7 mouse cellular contexts compared by ENCODE assay signal in genomic region chr5:33274085-33274952, GRCm38 (mm10). TPM values are rescaled to one million over a fixed set of nuclear protein-coding genes. Genes with fewer than 3 reads are reported as not detected.
A peak's percentile ranks its signal among the peaks of the same experiment; 100 is the strongest.
DNase-seq lines count a peak whose midpoint lies in the region; ATAC-seq and TF ChIP-seq lines count a peak whose summit lies in the region.

No protein-coding gene starts in this region.

- DNase-seq in adrenal gland, postnatal 25 days = peak; percentile 91
- peak; percentile 94 for DNase-seq in heart, adult 18-20 months
- peak; percentile 95 for DNase-seq in kidney, adult 2 months
- DNase-seq in spleen, adult 2 months (ENCODE audit: low read depth in 1 of 2, low spot score in 2 of 2) = peak; percentile 86

- peak overlapping the region; percentile 87 for H3K4me2 ChIP-seq in embryonic facial prominence, embryonic 12.5 days (replicated peaks)
- peak overlapping the region; percentile 96 for H3K4me2 ChIP-seq in limb, embryonic 12.5 days
- H3K4me2 ChIP-seq in midbrain, embryonic 15.5 days = peak overlapping the region; percentile 89

- peak overlapping the region; percentile 94 for H3K27ac ChIP-seq in embryonic facial prominence, embryonic 12.5 days
- H3K27ac ChIP-seq in kidney, adult 2 months (ENCODE audit: insufficient read depth, low read depth, low read length) = peak overlapping the region; percentile 89
- peak overlapping the region; percentile 94 for H3K27ac ChIP-seq in limb, embryonic 12.5 days
- H3K27ac ChIP-seq in midbrain, embryonic 15.5 days = peak overlapping the region; percentile 100
- H3K27ac ChIP-seq in spleen, adult 2 months (ENCODE audit: insufficient read depth, low read length) = peak overlapping the region; percentile 97

- H3K9me3 ChIP-seq in embryonic facial prominence, embryonic 12.5 days = no peaks in the 10 kb centered on the region
- no peaks in the 10 kb centered on the region for H3K9me3 ChIP-seq in limb, embryonic 12.5 days
- H3K9me3 ChIP-seq in midbrain, embryonic 15.5 days = no peaks in the 10 kb centered on the region

- under 1% methylated on average over 87 of the region's 97 CpGs for WGBS in embryonic facial prominence, embryonic 12.5 days
- WGBS in kidney, adult 2 months = under 1% methylated on average over 87 of the region's 97 CpGs
- WGBS in limb, embryonic 12.5 days = under 1% methylated on average over 90 of the region's 97 CpGs
- under 1% methylated on average over 89 of the region's 97 CpGs for WGBS in midbrain, embryonic 15.5 days
- WGBS in spleen, adult 2 months = under 1% methylated on average over 88 of the region's 97 CpGs

- no peak for TF ChIP-seq CTCF in kidney, adult 2 months (conservative IDR thresholded peaks at IDR 0.05; ENCODE audit: insufficient read depth, insufficient read length, low read depth, low read length)
- no peak for TF ChIP-seq CTCF in spleen, adult 2 months (IDR thresholded peaks at IDR 0.05; ENCODE audit: extremely low read depth, insufficient read depth, insufficient read length, insufficient replicate concordance)

- H3K9ac ChIP-seq in embryonic facial prominence, embryonic 12.5 days = peak overlapping the region; percentile 87
- H3K9ac ChIP-seq in limb, embryonic 12.5 days (replicated peaks) = peak overlapping the region; percentile 93
- H3K9ac ChIP-seq in midbrain, embryonic 15.5 days = peak overlapping the region; percentile 95

- H3K4me3 ChIP-seq in embryonic facial prominence, embryonic 12.5 days = peak overlapping the region; percentile 83
- H3K4me3 ChIP-seq in kidney, adult 2 months (ENCODE audit: insufficient read depth, low read depth, low read length) = peak overlapping the region; percentile 87
- peak overlapping the region; percentile 78 for H3K4me3 ChIP-seq in limb, embryonic 12.5 days (replicated peaks)
- H3K4me3 ChIP-seq in midbrain, embryonic 15.5 days = peak overlapping the region; percentile 66
- peak overlapping the region; percentile 96 for H3K4me3 ChIP-seq in spleen, adult 2 months (ENCODE audit: extremely low read depth, insufficient read depth, insufficient read length)

- H3K27me3 ChIP-seq in embryonic facial prominence, embryonic 12.5 days = no peaks in the 10 kb centered on the region
- H3K27me3 ChIP-seq in kidney, adult 2 months (replicated peaks; ENCODE audit: control insufficient read depth, insufficient read depth, low read length) = no peaks in the 10 kb centered on the region
- no peaks in the 10 kb centered on the region for H3K27me3 ChIP-seq in limb, embryonic 12.5 days
- no peaks in the 10 kb centered on the region for H3K27me3 ChIP-seq in midbrain, embryonic 15.5 days (replicated peaks)
- H3K27me3 ChIP-seq in spleen, adult 2 months (ENCODE audit: control insufficient read depth, insufficient read depth, low read length) = no peaks in the 10 kb centered on the region

- peak; percentile 54 for ATAC-seq in embryonic facial prominence, embryonic 12.5 days (ENCODE audit: insufficient number of reproducible peaks, insufficient read depth, low FRiP score, low TSS enrichment)
- ATAC-seq in limb, embryonic 12.5 days (ENCODE audit: insufficient number of reproducible peaks, insufficient read depth, low FRiP score, low TSS enrichment, low read depth) = peak; percentile 59
- peak; percentile 68 for ATAC-seq in midbrain, embryonic 15.5 days (replicated peaks)

- H3K36me3 ChIP-seq in embryonic facial prominence, embryonic 12.5 days = peaks cover 23% of the 10 kb centered on the region
- H3K36me3 ChIP-seq in kidney, adult 2 months (ENCODE audit: control insufficient read depth, insufficient read depth, low read length) = no peaks in the 10 kb centered on the region
- H3K36me3 ChIP-seq in limb, embryonic 12.5 days = peaks cover 31% of the 10 kb centered on the region
- H3K36me3 ChIP-seq in midbrain, embryonic 15.5 days (replicated peaks) = no peaks in the 10 kb centered on the region
- peaks cover under 1% of the 10 kb centered on the region for H3K36me3 ChIP-seq in spleen, adult 2 months (ENCODE audit: control insufficient read depth, insufficient read depth, low read length)

- peak; percentile 55 for TF ChIP-seq POLR2A in kidney, adult 2 months (IDR thresholded peaks at IDR 0.05; ENCODE audit: low read depth, low read length)
- peak; percentile 27 for TF ChIP-seq POLR2A in spleen, adult 2 months (IDR thresholded peaks at IDR 0.05; ENCODE audit: low read depth, low read length)

- H3K4me1 ChIP-seq in embryonic facial prominence, embryonic 12.5 days = peaks cover 27% of the 10 kb centered on the region
- H3K4me1 ChIP-seq in kidney, adult 2 months (ENCODE audit: control insufficient read depth, insufficient read depth, low read length) = peaks cover 24% of the 10 kb centered on the region
- peaks cover 31% of the 10 kb centered on the region for H3K4me1 ChIP-seq in limb, embryonic 12.5 days (replicated peaks)
- H3K4me1 ChIP-seq in midbrain, embryonic 15.5 days = peaks cover 41% of the 10 kb centered on the region
- H3K4me1 ChIP-seq in spleen, adult 2 months (ENCODE audit: control insufficient read depth, insufficient read depth, insufficient read length) = no peaks in the 10 kb centered on the region; the same call in 1 of the 2 replicates

RNA-seq across cellular contexts. Expression of gene Ctbp1, which starts 0.5 kb away (rescaled TPM):
- 222 and 223 TPM in 2 replicates for total RNA-seq in adrenal gland, postnatal 25 days (2021)
- polyA plus RNA-seq in embryonic facial prominence, embryonic 12.5 days (2016; fragmentation: Nextera tagmentation; extraction: Ambion mirVana) = 418 and 438 TPM in 2 replicates
- total RNA-seq in heart, adult 18-20 months (2021) = 100 to 1,000 TPM; 216 to 232 TPM
- polyA plus RNA-seq in kidney, adult 2 months (2012; rRNA removed) = 209 and 253 TPM in 2 replicates
- polyA plus RNA-seq in limb, embryonic 12.5 days (2016; fragmentation: Nextera tagmentation; extraction: Ambion mirVana) = 427 and 439 TPM in 2 replicates
- 545 and 591 TPM in 2 replicates for polyA plus RNA-seq in midbrain, embryonic 15.5 days (2015; fragmentation: Nextera tagmentation; extraction: Ambion mirVana)
- polyA plus RNA-seq in spleen, adult 2 months (2012; rRNA removed) = 346 and 410 TPM in 2 replicates

RNA-seq across cellular contexts. Expression of gene Spon2, which starts 56.1 kb away (rescaled TPM):
- total RNA-seq in adrenal gland, postnatal 25 days (2021) = 0.39 TPM in 1 of 2 replicates, not detected in the other
- polyA plus RNA-seq in embryonic facial prominence, embryonic 12.5 days (2016; fragmentation: Nextera tagmentation; extraction: Ambion mirVana) = 5.9 and 6.8 TPM in 2 replicates
- 1 to 10 TPM; 4.3 to 5.6 TPM for total RNA-seq in heart, adult 18-20 months (2021)
- polyA plus RNA-seq in kidney, adult 2 months (2012; rRNA removed) = 1.5 and 2.5 TPM in 2 replicates
- polyA plus RNA-seq in limb, embryonic 12.5 days (2016; fragmentation: Nextera tagmentation; extraction: Ambion mirVana) = 1.4 and 2.4 TPM in 2 replicates
- 4.1 and 5.2 TPM in 2 replicates for polyA plus RNA-seq in midbrain, embryonic 15.5 days (2015; fragmentation: Nextera tagmentation; extraction: Ambion mirVana)
- 8.9 and 11.2 TPM in 2 replicates for polyA plus RNA-seq in spleen, adult 2 months (2012; rRNA removed)

Comparison
In these comparisons a context has a peak if more than half of its experiments do, and no peak if none do; other contexts are left out.
1. Peak in every context shown above with its lines: DNase-seq, ATAC-seq, H3K4me3 ChIP-seq and H3K27ac ChIP-seq.